Mouse (Mus musculus) ES-CJ7 (cell line): ENCODE measurements at regions not wholly inside any gene's neighbourhood (a gene's known extent, or its start where the extent isn't known, plus 50 kb on each side); places are given as distances from the start of the nearest gene placed in this dataset.

Experiments used
- DNase-seq: peaks from one replicate; pipeline ENCODE4 v3.0.0; 2011; ENCODE audit warnings: low read depth, low spot score

DNA sequence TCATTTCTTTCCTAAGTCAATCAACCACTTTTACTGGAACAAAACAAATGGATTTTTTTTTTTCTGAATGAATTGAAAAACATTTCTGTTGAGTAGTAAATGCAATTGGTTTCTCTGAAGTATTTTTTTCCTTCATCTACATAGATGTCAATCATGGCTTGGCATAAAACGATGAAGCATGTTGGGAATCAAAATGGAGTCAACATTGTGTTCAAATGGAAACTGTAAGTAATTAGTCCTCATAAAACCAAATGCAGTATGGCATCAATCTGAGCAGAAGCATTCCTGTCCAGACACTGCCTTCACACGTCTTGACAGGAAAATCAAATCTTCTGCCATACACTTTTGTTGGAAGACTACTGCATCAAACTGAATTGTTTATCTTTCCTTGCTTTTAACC, 237.0 kb downstream of the Pcdh18 start:
- DNase-seq: no peak

DNA sequence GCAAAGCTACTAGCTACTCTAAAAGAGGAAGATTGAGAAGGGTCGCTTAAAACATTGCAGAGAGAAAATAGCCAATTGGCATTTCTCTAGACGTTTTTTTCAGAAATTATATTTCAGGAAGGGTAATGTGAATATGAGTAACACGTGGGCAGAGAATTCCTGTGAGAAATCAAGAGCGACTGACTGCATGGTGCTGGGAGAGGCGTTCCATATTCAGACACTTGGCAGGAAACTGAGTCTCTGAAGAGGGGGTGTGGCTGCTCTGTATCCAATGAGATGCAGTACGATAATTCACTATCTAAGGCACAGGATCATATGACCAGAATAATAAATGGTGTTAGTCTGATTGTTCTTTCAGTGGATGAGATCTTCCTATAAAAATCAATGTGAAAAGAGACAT, 252.5 kb downstream of the Pcdh18 start:
- DNase-seq: no peak

DNA sequence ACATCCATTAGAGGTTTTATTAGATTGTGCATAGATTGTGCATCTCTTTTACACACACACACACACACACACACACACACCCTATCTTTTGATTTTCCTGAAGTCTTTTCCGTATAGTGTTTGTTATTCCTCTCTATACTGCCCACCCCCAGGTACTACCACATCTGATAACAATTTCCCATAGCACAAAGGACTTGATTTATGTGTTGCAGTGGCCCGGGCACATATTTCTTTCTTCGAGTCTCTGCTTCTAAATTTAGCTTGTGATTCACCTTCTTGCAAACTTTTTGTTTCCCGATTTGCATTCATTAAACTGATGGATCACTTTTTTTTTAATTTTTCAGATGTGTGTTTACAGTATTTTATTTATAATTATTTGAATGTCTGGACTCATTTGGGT, 254.8 kb downstream of the Pcdh18 start:
- no peak for DNase-seq

DNA sequence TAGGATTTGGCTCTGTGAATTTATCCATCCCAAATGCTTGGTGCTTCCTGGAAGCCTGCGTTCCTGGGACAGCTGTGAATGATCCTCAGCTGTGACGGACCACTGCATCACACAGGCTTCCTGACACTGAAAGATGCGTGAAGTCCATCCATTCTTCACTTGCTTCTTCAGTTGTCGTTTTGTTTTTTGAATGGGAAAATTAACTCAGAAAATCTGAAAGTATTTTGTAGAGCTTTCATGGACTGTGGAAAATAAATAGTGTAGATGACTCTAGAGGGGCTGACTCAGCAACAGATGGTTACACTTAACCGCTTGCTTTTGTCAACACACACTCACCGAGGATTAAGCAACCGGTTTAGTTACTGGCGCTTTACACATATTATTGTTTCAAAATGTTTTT, 272.0 kb downstream of the Pcdh18 start:
- no peak for DNase-seq
